Mouse (Mus musculus) left cerebral cortex, postnatal 25 days (tissue): Measurements from ENCODE around the gene Tubb4a. TPM values are rescaled to one million over a fixed set of nuclear protein-coding genes. Genes with fewer than 3 reads are reported as not detected.

ENCODE experiments used
- DNase-seq, 2 experiments: peaks; one replicate each; pipeline ENCODE4 v3.0.0; 2022; ENCODE audit warnings: low spot score in 2 of 2, mixed read lengths in 1 of 2
- intact Hi-C: fragments of 180-260 bp; cut with DNase I; formaldehyde crosslinking; loops from one replicate; pipeline ENCODE4 v1.15.1; 2025
- total RNA-seq, 2 experiments: library from RNA; stranded (reverse); gene quantifications; 2 replicates each; pipeline ENCODE4 v1.2.3; 2021

Tubb4a gene
- total RNA-seq, 2 experiments from 2014 or later, result 641 to 646 TPM

- intact Hi-C loops, result no loop called here
- DNase-seq, result peak in 1 of 2 experiments; percentile 41
These were observed 17.8 kb upstream of the Tubb4a start, which contains the start of gene Tnfsf9 for GRCm38 (mm10) chr17:57105181-57106034. TSS of gene Tnfsf9 (plus strand) at chr17:57105325.

- intact Hi-C loops, result no loop called here
- DNase-seq, result no peak
These were observed 16.9 kb upstream of the Tubb4a start for GRCm38 (mm10) chr17:57104496-57104895.

GRCm38 (mm10) chr17:57102276-57102675 is 14.7 kb upstream of the Tubb4a start:
- DNase-seq, result no peak
- intact Hi-C loops, result no loop called here

GRCm38 (mm10) chr17:57099629-57100325 is 12.2 kb upstream of the Tubb4a start:
- DNase-seq, result no peak
- intact Hi-C loops, result no loop called here

GRCm38 (mm10) chr17:57098321-57098720 is 10.7 kb upstream of the Tubb4a start:
- intact Hi-C loops, result no loop called here
- DNase-seq, result no peak

- peak; percentile 80 to 83 for DNase-seq
- intact Hi-C loops, result loop anchor here (1.0 to 2.0 kb wide), 2 partner anchors 71 to 238 kb away; no protein-coding TSS in a partner anchor
These were observed 9.0 kb upstream of the Tubb4a start for GRCm38 (mm10) chr17:57096623-57096920.

GRCm38 (mm10) chr17:57095855-57096622 is 8.5 kb upstream of the Tubb4a start:
- intact Hi-C loops, result loop anchor here (1.0 to 2.0 kb wide), 2 partner anchors 71 to 239 kb away; no protein-coding TSS in a partner anchor
- peak in 1 of 2 experiments; percentile 46 for DNase-seq

- intact Hi-C loops, result no loop called here
- no peak for DNase-seq
These were observed 6.6 kb upstream of the Tubb4a start for GRCm38 (mm10) chr17:57094222-57094621.

GRCm38 (mm10) chr17:57085970-57086757 is 1.4 kb downstream of the Tubb4a start:
- no peak for DNase-seq

GRCm38 (mm10) chr17:57082481-57082880 is 5.1 kb downstream of the Tubb4a start:
- intact Hi-C loops, result no loop called here
- no peak for DNase-seq

More at GRCm38 (mm10) chr17:57085970-57086757, 1.4 kb downstream of the Tubb4a start:
- intact Hi-C loops, result no loop called here

GRCm38 (mm10) chr17:57081234-57081842 is 6.2 kb downstream of the Tubb4a start:
- intact Hi-C loops, result no loop called here
- no peak for DNase-seq

- intact Hi-C loops, result no loop called here
- DNase-seq, result no peak
These were observed 7.7 kb downstream of the Tubb4a start for GRCm38 (mm10) chr17:57079919-57080318.

GRCm38 (mm10) chr17:57078336-57078735 is 9.2 kb downstream of the Tubb4a start, which contains the start of gene Dennd1c:
TSS of gene Dennd1c (minus strand) at chr17:57078514.
- no peak for DNase-seq
- intact Hi-C loops, result no loop called here

- intact Hi-C loops, result no loop called here
- DNase-seq, result no peak
These were observed 10.7 kb downstream of the Tubb4a start for GRCm38 (mm10) chr17:57076916-57077315.

GRCm38 (mm10) chr17:57070699-57071098 is 16.9 kb downstream of the Tubb4a start:
- intact Hi-C loops, result no loop called here
- DNase-seq, result no peak

- DNase-seq, result no peak
- intact Hi-C loops, result no loop called here
These were observed 17.3 kb downstream of the Tubb4a start for GRCm38 (mm10) chr17:57070272-57070671.

- intact Hi-C loops, result no loop called here
- DNase-seq, result no peak
These were observed 20.7 kb downstream of the Tubb4a start for GRCm38 (mm10) chr17:57066908-57067307.

GRCm38 (mm10) chr17:57063031-57063430 is 24.6 kb downstream of the Tubb4a start:
- intact Hi-C loops, result no loop called here
- no peak for DNase-seq

GRCm38 (mm10) chr17:57062548-57062947 is 25.0 kb downstream of the Tubb4a start:
- DNase-seq, result no peak
- intact Hi-C loops, result no loop called here
